Mouse (Mus musculus) CH12.LX (cell line): ENCODE data around the gene Map4k1. TPM values are rescaled to one million over a fixed set of nuclear protein-coding genes. Genes with fewer than 3 reads are reported as not detected.

ENCODE experiments used
- DNase-seq: peaks from one replicate; pipeline ENCODE4 v3.0.0-alpha.2; 2013; ENCODE audit errors: extremely low read depth
- H3K27ac ChIP-seq: 2 replicates; pipeline ENCODE4 v1.5.1; 2012; ENCODE audit warnings: low read depth, mild to moderate bottlenecking, control low read depth, moderate library complexity; ENCODE audit not compliant: insufficient read depth
- H3K27me3 ChIP-seq: replicated peaks from 2 replicates; pipeline ENCODE3; 2012; ENCODE audit warnings: inconsistent platforms
- H3K36me3 ChIP-seq, 2 experiments: replicated peaks in 1 of 2; 2 replicates each; pipeline versions ENCODE3 to v1.6.1; 2012; ENCODE audit warnings: inconsistent platforms in 1 of 2, low read length in 1 of 2, mild to moderate bottlenecking in 1 of 2, mixed read lengths in 1 of 2, moderate library complexity in 1 of 2; ENCODE audit not compliant: control insufficient read depth in 1 of 2, insufficient read depth in 1 of 2
- H3K4me1 ChIP-seq, 2 experiments: 2 replicates each; pipeline ENCODE4 v1.6.1; 2012; ENCODE audit warnings: inconsistent platforms in 1 of 2, moderate library complexity in 1 of 2; ENCODE audit not compliant: insufficient read depth in 2 of 2, control insufficient read depth in 1 of 2
- H3K4me2 ChIP-seq: 2 replicates; pipeline ENCODE4 v1.6.1; 2012; ENCODE audit warnings: low read depth, mild to moderate bottlenecking, control low read depth; ENCODE audit not compliant: poor library complexity, insufficient read depth, severe bottlenecking
- H3K4me3 ChIP-seq, 3 experiments: fragments of 150-350 bp in 1 of 3; sonication (generic) in 1 of 3; replicated peaks in 1 of 3; 2 replicates each; pipeline versions ENCODE3 to v1.5.1; 2011 to 2012; ENCODE audit warnings: low read depth in 2 of 3, low read length in 2 of 3, mild to moderate bottlenecking in 2 of 3, moderate library complexity in 2 of 3, control low read depth in 1 of 3, improper control_type of control experiment in 1 of 3, inconsistent platforms in 1 of 3, mixed read lengths in 1 of 3; ENCODE audit not compliant: poor library complexity in 1 of 3
- H3K79me2 ChIP-seq: replicated peaks from 2 replicates; pipeline ENCODE4 v1.6.1; 2012; ENCODE audit warnings: mild to moderate bottlenecking, moderate library complexity; ENCODE audit not compliant: control insufficient read depth, poor library complexity, insufficient read depth, severe bottlenecking; ENCODE audit errors: extremely low read depth
- H3K9ac ChIP-seq: 2 replicates; pipeline ENCODE4 v1.6.1; 2012; ENCODE audit warnings: low read depth, mild to moderate bottlenecking, control low read depth, moderate library complexity; ENCODE audit not compliant: insufficient read depth
- H3K9me3 ChIP-seq: replicated peaks from 2 replicates; pipeline ENCODE3; 2012; ENCODE audit warnings: low read length, inconsistent platforms, mixed read lengths
- BHLHE40 ChIP-seq: IDR thresholded peaks from 2 replicates; pipeline ENCODE4 v1.6.1; 2011; ENCODE audit warnings: mild to moderate bottlenecking, low read depth, low read length, improper control_type of control experiment
- CHD1 ChIP-seq: IDR thresholded peaks from 2 replicates; pipeline ENCODE4 v1.6.1; 2012; ENCODE audit warnings: low read depth, low read length, improper control_type of control experiment, inconsistent platforms
- CTCF ChIP-seq, 2 experiments: IDR thresholded peaks in 1 of 2; conservative IDR thresholded peaks in 1 of 2; 2 replicates each; pipeline ENCODE4 v1.5.1; 2011 to 2012; ENCODE audit warnings: low read depth in 2 of 2, low read length in 2 of 2, improper control_type of control experiment in 1 of 2, inconsistent platforms in 1 of 2, mild to moderate bottlenecking in 1 of 2, moderate library complexity in 1 of 2
- E2F4 ChIP-seq: IDR thresholded peaks from 2 replicates; pipeline ENCODE4 v1.6.1; 2011; ENCODE audit warnings: low read depth, low read length, improper control_type of control experiment; ENCODE audit not compliant: insufficient replicate concordance
- ELF1 ChIP-seq: IDR thresholded peaks from 2 replicates; pipeline ENCODE4 v1.6.1; 2014; ENCODE audit warnings: low read depth, mild to moderate bottlenecking, inconsistent platforms, low read length, improper control_type of control experiment
- GABPA ChIP-seq: IDR thresholded peaks from 2 replicates; pipeline ENCODE4 v1.6.1; 2012; ENCODE audit warnings: low read depth, low read length, improper control_type of control experiment, inconsistent platforms; ENCODE audit not compliant: insufficient replicate concordance
- HCFC1 ChIP-seq: IDR thresholded peaks from 2 replicates; pipeline ENCODE4 v1.6.1; 2012; ENCODE audit warnings: low read depth, mild to moderate bottlenecking, inconsistent platforms, low read length, improper control_type of control experiment
- IRF4 ChIP-seq: IDR thresholded peaks from 2 replicates; pipeline ENCODE4 v1.6.1; 2014; ENCODE audit warnings: low read depth, mild to moderate bottlenecking, inconsistent platforms, low read length, improper control_type of control experiment
- MYC ChIP-seq: IDR thresholded peaks from 2 replicates; pipeline ENCODE4 v1.6.1; 2011; ENCODE audit warnings: low read depth, mild to moderate bottlenecking, improper control_type of control experiment, low read length
- NELFE ChIP-seq: IDR thresholded peaks from 2 replicates; pipeline ENCODE4 v1.6.1; 2011; ENCODE audit warnings: low read depth, low read length, improper control_type of control experiment
- NRF1 ChIP-seq: IDR thresholded peaks from 2 replicates; pipeline ENCODE4 v1.6.1; 2014; ENCODE audit warnings: low read depth, mild to moderate bottlenecking, inconsistent platforms, low read length, improper control_type of control experiment, moderate library complexity
- PAX5 ChIP-seq: IDR thresholded peaks from 2 replicates; pipeline ENCODE4 v1.6.1; 2012; ENCODE audit warnings: low read length, inconsistent platforms, mixed read lengths
- POLR2A ChIP-seq: IDR thresholded peaks from 2 replicates; pipeline ENCODE4 v1.6.1; 2011; ENCODE audit warnings: low read depth, mild to moderate bottlenecking, improper control_type of control experiment, low read length
- RCOR1 ChIP-seq: conservative IDR thresholded peaks from 2 replicates; pipeline ENCODE4 v1.6.1; 2012; ENCODE audit warnings: low read depth, mild to moderate bottlenecking, inconsistent platforms, low read length, improper control_type of control experiment
- ZMIZ1 ChIP-seq: IDR thresholded peaks from 2 replicates; pipeline ENCODE4 v1.6.1; 2012; ENCODE audit warnings: low read depth, mild to moderate bottlenecking, inconsistent platforms, low read length, improper control_type of control experiment
- ZNF384 ChIP-seq: IDR thresholded peaks from 2 replicates; pipeline ENCODE4 v1.6.1; 2012; ENCODE audit warnings: low read depth, low read length, improper control_type of control experiment, inconsistent platforms
- dilution Hi-C: fragments of 300-500 bp; cut with MboI; formaldehyde crosslinking; loops from 2 replicates; pipeline ENCODE4 v1.14.3; 2020; ENCODE audit warnings: low sequenced_read_pairs; ENCODE audit not compliant: extremely low pct_unique_long_range_greater_than_20kb, extremely low pct_ligation_motif_present
- in situ Hi-C: fragments of 300-500 bp; cut with MboI; formaldehyde crosslinking; loops from 3 replicates; pipeline ENCODE4 v1.14.3; 2019; ENCODE audit warnings: low sequenced_read_pairs, low pct_ligation_motif_present, low pct_unique_long_range_greater_than_20kb, mixed read lengths
- polyA plus RNA-seq: library from polyadenylated mRNA; unstranded; fragments of >175 nt; gene quantifications from 2 replicates; pipeline ENCODE4 v1.2.1, GENCODE M21; 2012; ENCODE audit warnings: low read depth; ENCODE audit not compliant: insufficient read length
- total RNA-seq, 2 experiments: library from RNA; depleted of rRNA; stranded (reverse); fragments of 300-350 nt in 1 of 2; fragments of >200 nt in 1 of 2; gene quantifications; 2 replicates each; pipeline ENCODE4 v1.2.3; 2012 to 2014

The Map4k1 gene
- total and polyA plus RNA-seq, 3 experiments = 114 to 395 (median 183) TPM

DNA sequence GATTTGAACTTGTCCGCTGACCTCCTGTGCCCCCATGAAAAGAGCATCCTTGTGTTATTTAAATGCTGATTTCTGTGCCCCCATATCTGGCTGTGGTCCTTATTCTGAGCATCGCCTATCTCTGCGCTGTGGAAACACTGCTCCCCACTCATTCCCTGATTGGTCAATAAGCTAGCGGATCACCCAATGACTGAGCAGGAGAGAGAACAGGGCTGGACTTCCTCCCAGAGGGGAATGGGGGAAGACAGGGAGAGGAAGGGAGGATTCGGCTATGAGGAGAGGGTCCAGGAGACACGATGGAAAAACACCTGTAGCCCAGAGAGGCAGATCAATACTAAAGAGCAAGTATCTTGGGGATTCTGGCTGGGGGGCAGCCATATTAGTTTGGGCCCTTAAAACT is 46.9 kb downstream of the Map4k1 start:
- in situ Hi-C loops = loop anchor here (25.0 kb wide), 1 partner anchor 241 kb away; the partner anchor contains the start of gene Rinl
- no peaks in the 10 kb centered on the region for H3K79me2 ChIP-seq
- TF ChIP-seq GABPA (no peak), IRF4 (no peak)
- no peak overlapping the region for H3K4me2 ChIP-seq
- peaks cover 2% of the 10 kb centered on the region for H3K9me3 ChIP-seq
- no peak overlapping the region for H3K4me3 ChIP-seq
- DNase-seq = no peak
- H3K36me3 ChIP-seq = peaks cover 0 to 4% of the 10 kb centered on the region in 2 experiments
- dilution Hi-C loops = no loop called here
- no peaks in the 10 kb centered on the region for H3K27me3 ChIP-seq
- no peak overlapping the region for H3K27ac ChIP-seq
- no peak overlapping the region for H3K9ac ChIP-seq
- H3K4me1 ChIP-seq = peaks cover 11 to 40% of the 10 kb centered on the region in 2 experiments

DNA sequence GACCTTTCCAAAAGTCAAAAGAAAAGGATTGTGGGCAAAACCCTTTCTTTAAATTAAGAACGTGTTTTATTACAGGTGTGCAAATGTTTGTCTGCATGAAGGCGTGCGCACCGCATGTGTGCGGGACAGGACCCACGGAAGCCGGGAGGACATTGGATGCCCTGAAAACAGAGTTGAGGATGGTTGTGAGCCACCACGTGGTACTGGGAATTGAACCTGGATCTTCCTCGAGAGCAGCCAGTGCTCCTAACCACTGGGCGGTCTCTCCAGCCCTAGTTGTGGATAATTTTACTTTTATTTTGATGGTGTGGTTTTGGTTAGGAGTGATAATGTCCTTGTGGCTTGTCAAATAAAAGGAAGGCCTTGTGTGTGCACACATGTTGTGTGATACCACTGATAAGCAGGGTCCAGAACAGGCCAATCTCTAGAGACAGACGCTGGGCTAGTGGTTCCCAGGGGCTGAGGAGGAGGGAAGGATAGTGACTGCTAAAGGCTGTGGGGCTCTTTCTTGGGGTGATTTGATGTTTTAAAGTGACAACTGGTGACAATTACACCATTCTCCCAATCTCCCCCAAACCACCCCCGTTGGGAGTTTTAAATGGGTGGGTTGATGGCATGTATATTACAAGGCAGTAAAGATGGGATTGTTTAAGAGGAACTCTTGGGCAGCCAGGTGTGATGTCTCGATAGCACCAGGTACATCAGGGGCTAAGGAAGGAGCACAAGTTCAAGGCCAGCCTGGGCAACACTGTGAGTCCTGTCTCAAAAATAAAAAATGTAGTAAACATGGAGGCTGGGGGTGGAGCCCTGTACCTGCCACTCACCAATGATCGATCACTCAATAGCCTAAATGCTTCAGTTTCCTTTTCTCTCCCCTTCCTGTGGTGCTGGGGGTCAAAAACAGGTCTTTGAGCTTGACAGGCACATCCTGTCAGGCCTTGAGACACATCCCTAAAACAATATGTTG is 48.1 kb downstream of the Map4k1 start:
- H3K4me1 ChIP-seq = peaks cover 9 to 28% of the 10 kb centered on the region in 2 experiments
- no peak for TF ChIP-seq ELF1
- no peak for TF ChIP-seq CTCF (conservative IDR thresholded peaks at IDR 0.05 in 1 of 2, IDR thresholded peaks at IDR 0.05 in 1 of 2; ENCODE audit: low read depth in 2 of 2, low read length in 2 of 2)
- TF ChIP-seq CHD1 = no peak
- TF ChIP-seq MYC = no peak
- no peak for TF ChIP-seq ZNF384
- TF ChIP-seq PAX5 = no peak
- no peak for TF ChIP-seq HCFC1
- TF ChIP-seq RCOR1 = no peak
- no peak for TF ChIP-seq ZMIZ1
- TF ChIP-seq E2F4 = no peak
- no peak for TF ChIP-seq GABPA
- TF ChIP-seq BHLHE40 = no peak
- TF ChIP-seq NRF1 = no peak
- TF ChIP-seq POLR2A = no peak
- TF ChIP-seq NELFE = no peak
- no peak for DNase-seq
- dilution Hi-C loops = no loop called here
- H3K27me3 ChIP-seq = no peaks in the 10 kb centered on the region
- peaks cover 0 to 1% of the 10 kb centered on the region in 2 experiments for H3K36me3 ChIP-seq
- no peak overlapping the region for H3K4me2 ChIP-seq
- no peak overlapping the region for H3K9ac ChIP-seq
- in situ Hi-C loops = loop anchor here (25.0 kb wide), 1 partner anchor 243 kb away; the partner anchor contains the start of gene Rinl
- no peaks in the 10 kb centered on the region for H3K79me2 ChIP-seq
- no peak overlapping the region for H3K27ac ChIP-seq
- peaks cover 2% of the 10 kb centered on the region for H3K9me3 ChIP-seq
- no peak overlapping the region for H3K4me3 ChIP-seq
